Mouse (Mus musculus) yolk sac, embryonic 10.5 days (tissue): ENCODE results near the gene Vipr2.
A peak's percentile ranks its signal among the peaks of the same experiment; 100 is the strongest.

Experiments used
- DNase-seq: peaks from one replicate; pipeline ENCODE4 v3.0.0-alpha.2; 2017; ENCODE audit warnings: low spot score

The Vipr2 gene

DNA sequence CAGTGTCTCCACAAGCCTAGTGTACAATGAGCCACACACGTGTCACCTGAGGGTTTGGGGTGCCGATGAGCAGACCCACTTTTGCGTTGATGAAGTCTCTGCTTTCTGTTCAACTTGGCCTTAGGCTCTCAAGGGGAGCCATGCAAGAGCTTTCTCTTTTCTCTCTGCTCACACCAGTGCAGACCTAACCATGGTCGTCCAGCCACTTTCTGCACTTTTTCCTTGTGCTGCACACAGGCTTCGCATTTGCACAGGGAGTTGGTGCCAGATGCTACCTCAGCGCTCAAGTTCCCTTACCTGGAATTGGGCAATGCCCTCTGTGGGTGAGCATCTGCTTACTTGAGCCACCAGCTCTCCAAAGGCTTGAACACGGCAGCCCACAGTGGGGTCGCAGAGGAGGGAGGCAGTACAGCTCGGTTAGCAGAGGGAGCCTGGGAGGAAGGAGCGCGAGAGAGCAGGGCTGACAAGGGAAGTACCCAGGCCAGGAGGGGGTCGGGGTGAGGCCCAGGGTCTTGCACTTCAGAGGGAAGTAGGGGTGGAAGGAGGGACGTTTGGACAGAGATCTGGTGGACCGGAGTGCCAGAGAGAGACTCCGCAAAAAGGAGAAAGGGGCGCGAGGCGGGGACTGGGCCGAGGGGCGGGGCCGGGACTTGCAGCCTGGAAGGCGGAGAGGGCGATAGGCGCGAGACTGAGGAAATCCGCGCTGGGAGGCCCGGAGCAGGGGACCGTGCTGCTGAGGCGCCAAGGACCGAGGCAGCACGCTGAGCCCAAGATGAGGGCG, at the start of gene Vipr2:
Gene Vipr2 (plus strand): TSS at position 653 of the 781 bp plus-strand sequence.
- DNase-seq = peak; percentile 63

DNA sequence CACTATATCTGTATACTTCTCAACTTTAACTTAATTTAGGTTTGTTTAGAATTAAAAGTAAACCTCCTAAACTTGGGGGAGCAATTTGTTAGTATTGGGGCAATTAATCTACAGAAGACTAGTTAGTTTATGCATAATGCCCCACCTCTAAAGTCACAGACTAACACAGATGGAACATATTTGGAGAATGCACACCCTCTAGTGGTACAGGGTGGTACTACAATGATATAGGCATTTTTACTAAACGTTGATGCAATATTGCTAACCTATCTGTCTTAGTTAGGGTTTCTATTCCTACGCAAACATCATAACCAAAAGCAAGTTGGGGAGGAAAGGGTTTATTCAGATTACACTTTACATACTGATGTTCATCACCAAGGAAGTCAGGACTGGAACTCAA, 49.4 kb upstream of the Vipr2 start:
- DNase-seq = no peak

- DNase-seq = no peak
These were observed 42.2 kb upstream of the Vipr2 start for GRCm38 (mm10) chr12:116035346-116035745.

GRCm38 (mm10) chr12:116044785-116045184, 32.7 kb upstream of the Vipr2 start:
- DNase-seq = no peak

GRCm38 (mm10) chr12:116047440-116048377, 29.8 kb upstream of the Vipr2 start, which contains the start of gene Zfp386:
Gene Zfp386, plus strand, starts transcription at chr12:116047724.
- DNase-seq = peak; percentile 97

DNA sequence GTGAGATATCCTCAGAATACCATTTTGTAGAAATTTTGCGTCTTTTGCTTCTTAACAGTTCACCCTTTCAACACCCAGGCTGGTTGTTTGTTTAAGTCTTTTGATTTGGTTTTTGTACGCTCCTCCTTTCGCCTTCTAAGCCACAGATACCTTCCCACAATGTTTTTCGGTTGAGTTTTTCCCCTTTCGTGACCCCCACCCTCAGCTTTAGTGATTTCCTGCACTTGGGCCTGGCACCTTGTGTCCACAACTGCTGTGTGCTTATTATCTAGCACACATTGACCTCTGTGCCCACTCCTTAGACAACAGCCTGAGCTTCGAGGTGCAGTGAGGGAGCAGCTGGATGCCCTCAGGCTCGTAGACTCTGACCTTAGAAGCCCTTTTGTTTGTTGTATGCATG, 28.8 kb upstream of the Vipr2 start:
- no peak for DNase-seq

DNA sequence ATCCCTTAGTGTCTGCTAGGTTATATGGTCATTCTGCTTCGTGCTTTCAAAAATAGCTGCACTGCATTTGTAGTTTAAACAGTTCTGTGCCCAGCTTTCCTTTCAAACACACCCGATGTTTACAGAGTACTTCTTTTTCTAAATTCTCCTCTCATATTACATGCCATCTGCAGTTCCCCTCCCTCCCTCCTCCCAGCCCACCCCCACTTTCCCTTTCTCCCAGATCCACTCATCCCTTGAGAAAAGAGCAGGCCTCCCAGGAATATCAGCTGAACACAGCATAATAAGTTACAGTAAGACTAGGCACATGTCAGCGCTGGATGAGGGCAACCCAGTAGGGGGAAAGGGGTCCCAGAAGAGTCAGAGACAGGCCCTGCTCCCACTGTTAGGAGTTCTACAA, 28.3 kb upstream of the Vipr2 start:
- no peak for DNase-seq

- DNase-seq = no peak
These were observed 27.8 kb upstream of the Vipr2 start for GRCm38 (mm10) chr12:116049701-116050100.

DNA sequence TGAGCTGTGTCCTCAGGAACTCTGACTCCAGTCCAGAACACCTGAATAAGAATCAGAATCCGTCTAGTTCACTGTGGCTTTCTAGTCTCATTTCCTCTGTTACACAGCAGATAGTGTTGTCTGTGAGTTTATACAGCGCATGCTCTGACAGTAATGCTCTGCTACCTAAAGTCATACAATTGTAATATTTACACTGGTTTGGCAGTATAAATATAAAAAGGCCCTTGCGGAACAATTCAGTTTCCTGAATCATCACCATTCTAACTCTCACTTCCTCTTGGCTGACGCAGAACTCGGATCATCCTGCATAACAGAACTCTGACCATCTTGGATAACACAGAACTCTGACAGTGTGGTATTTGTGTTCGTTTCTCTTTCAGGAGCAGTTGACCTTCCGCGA, 23.2 kb upstream of the Vipr2 start:
- DNase-seq = no peak

DNA sequence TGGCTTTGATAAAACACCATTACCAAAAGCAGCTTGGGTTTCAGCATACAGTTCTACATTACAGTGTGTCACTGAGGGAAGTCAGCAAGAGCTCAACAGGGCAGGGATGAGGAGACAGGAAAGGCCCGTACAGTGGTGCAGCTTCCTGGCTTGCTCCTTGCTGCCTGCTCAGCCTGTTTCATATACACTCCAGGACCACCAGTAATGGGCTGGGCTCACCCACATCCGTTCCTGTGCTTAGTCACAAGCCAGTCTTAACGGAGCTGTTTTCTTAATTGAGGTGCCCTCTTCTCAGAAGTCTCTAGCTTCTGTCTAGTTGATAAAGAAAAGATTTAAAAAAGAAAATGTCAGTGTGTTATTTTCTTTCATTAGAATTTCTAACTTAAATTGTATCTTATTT, 21.4 kb upstream of the Vipr2 start:
- no peak for DNase-seq

DNA sequence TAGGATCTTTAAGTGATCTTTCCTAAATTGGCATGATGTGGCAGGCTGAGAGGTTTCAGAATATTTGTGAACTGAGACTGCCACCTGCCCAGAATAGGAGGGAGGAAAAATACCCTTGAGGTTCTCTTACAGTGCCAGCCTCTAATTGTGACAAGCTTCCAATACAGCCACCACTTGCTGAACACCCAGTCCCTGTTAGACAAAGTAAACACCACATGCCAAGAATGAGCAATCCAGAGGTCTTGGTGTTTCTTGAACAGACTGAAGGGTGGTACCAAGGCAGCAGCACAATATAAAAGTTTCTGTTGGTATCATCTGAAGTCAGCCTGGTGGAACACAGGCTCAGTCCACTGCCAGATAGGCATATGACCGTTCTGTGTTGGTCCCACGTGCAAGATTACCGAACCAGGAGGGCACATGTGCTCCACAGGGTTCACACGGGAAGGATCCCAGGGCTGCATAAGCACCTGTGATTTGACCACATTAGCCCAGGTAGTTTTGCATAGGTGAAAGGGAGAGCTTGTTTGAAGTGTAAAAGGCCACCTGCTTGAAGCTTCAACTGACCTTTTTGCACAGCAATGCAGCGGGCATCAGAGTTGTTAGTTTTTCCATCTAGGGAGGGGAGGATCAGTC, 15.8 kb upstream of the Vipr2 start:
- DNase-seq = no peak

DNA sequence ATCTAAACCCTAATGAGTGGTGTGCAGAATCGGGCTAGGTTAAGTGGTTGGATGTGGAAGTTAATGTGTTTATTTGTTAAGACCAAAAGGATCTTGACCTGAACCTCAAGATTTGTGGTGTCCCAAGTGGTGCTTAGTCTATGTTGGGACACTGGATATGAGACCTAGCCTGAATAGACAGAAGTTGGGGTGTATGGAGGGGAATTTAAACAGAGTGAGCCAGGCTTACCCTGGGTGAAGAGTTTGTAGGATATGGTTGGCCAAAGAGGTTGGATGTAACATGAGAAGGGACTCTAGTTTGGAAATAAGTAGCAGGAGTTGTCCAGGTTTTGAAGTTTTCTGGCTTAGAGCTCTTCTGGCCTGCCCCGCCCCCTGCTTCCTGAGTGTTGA, 15.3 kb upstream of the Vipr2 start:
- DNase-seq = no peak

DNA sequence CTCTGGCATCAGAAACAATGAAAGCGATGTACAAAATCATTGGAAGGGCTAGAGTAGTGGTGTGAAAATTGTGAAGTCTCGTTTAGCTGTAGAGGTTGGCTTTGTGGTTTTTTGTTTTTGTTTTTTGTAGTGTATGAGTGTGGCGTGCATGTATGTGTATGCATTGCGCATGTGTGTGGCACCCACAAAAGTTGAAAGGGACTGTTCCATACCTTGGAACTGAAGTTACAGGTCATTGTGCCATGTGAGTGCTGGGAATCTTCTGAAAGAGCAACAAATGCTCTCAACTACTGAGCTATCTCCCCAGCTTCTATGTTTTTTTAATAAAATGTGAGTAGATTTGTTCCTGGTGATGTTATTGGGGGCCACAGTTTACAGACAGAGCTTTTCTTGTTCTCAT, 14.5 kb upstream of the Vipr2 start:
- DNase-seq = no peak

GRCm38 (mm10) chr12:116071023-116071422, 6.5 kb upstream of the Vipr2 start:
- DNase-seq = peak; percentile 16

DNA sequence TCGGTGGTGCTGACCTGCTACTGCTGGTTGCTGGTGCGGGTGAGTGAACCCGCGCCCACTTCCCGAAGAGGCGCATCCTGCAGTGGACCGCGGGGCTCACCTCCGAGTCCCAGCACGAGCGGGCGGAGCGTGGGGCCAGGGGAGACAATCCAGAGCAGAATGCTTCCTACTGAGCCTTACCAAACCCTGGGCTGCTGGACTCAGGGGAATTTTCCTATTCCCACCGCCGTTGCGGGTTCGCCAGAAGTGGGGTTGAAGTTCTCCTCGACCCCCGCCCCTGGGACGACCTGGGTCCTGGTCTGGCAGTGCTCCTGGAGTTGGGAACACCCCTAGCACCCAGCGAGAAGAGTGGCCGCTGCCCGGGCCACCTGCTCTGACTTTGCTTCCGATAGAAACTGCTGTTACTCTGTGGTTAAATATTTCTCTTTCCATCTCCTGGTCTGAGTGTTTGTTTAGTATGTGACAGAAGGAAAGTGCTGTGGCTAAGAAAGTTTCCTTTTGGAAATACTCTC, 385 bp downstream of the Vipr2 start:
- DNase-seq = no peak

- no peak for DNase-seq
These were observed 5.6 kb downstream of the Vipr2 start for GRCm38 (mm10) chr12:116083125-116083524.

- no peak for DNase-seq
These were observed 6.8 kb downstream of the Vipr2 start for GRCm38 (mm10) chr12:116084294-116084693.

GRCm38 (mm10) chr12:116086951-116087600, 9.6 kb downstream of the Vipr2 start:
- no peak for DNase-seq

DNA sequence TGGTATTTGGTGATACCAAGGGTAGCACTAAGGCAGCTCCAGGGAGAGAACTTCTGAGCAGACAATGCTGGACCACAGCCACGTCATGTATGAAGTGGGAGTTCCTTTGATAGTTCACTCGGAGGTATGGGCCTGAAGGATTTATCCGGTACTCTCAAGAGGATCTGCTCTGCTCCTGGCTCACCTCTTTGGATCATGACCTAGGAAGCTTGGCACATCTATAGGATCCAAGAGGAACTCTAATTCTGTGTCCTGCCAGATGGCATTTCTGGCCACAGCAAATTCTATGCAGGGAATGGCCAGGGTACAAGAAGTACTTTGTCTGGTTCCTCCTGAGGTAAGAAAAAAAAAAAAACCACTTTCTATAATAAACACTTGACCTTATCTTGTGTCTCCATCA, 12.3 kb downstream of the Vipr2 start:
- DNase-seq = no peak

GRCm38 (mm10) chr12:116094765-116095555, 17.4 kb downstream of the Vipr2 start:
- DNase-seq = no peak

- DNase-seq = no peak
These were observed 18.9 kb downstream of the Vipr2 start for GRCm38 (mm10) chr12:116096361-116096904.
